Mouse (Mus musculus): ENCODE results near the gene Dmrtc1b.

GRCm38 (mm10) chrX:102660712-102661111 is 47.0 kb upstream of the Dmrtc1b start:
- TF ChIP-seq CTCF (IDR thresholded peaks at IDR 0.05; ENCODE audit: borderline replicate concordance, extremely low read depth, insufficient read depth, insufficient read length): peak; percentile 24; the same call in 1 of the 2 replicates
- TF ChIP-seq POLR2A (IDR thresholded peaks at IDR 0.05; ENCODE audit: borderline replicate concordance, extremely low read depth, insufficient read depth, insufficient read length, poor library complexity, severe bottlenecking): no peak
